Mouse (Mus musculus): ENCODE measurements around the gene Asic2. TPM values are rescaled to one million over a fixed set of nuclear protein-coding genes. Genes with fewer than 3 reads are reported as not detected.

Gene Asic2
- polyA plus RNA-seq, 1 experiment from 2014 or later = not detected

DNA sequence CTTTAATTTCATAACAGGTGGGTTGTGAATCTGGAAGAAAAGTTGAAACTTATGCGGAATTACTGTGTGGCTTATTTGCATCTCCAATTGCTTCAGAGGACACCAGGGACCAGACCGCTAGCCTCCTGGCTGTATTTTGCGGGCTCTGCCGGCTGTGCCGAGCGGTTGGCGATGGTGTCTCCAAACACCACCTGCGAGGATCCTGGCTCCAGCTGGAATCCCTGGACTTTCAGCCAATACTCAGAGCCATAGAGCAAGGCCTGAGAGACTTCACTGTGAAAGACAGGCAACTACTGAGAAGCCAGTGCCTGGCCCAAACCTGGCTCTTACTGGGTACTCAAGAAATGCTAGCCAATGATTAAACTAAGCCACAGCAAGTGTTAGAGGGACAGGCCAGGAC is 953.5 kb downstream of the Asic2 start:
- Histone ChIP-seq H3K36me3 (no peaks in the 10 kb centered on the region), H3K9ac (no peak overlapping the region), H3K9me3 (replicated peaks) (0 out of 2 replicates have a peak, but pooled peaks cover 4% of the 10 kb centered on the region), H3K27ac (no peak overlapping the region), H3K4me3 (replicated peaks) (no peak overlapping the region), H3K4me2 (no peak overlapping the region), H3K4me1 (replicated peaks) (no peaks in the 10 kb centered on the region), H3K27me3 (no peaks in the 10 kb centered on the region)
- DNase-seq (no peak), ATAC-seq (ENCODE audit: low read depth) (no peak)
- WGBS (ENCODE audit: insufficient replicate concordance) = 86% methylated on average over 8 of the region's 8 CpGs

DNA sequence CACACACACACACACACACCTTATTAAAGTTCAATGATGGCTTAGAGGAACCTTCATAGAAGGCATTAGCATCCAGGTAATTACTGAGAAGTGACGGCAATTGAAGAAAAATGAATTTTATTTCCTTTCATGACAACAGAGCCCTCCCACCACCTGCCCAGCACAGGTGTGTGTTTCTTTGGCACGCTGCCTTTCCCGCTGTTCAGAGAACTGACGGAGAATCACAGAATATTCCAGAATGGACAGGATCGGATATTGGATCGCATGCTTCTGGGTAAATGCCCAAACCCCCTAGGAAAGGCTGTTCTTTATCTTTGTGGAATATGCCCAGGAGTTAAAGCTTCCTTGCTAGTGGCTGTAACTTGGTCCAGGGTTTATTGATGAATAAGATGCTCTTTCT is 954.8 kb downstream of the Asic2 start:
- H3K4me3 ChIP-seq (replicated peaks) = no peak overlapping the region
- H3K9ac ChIP-seq = no peak overlapping the region
- H3K27me3 ChIP-seq = no peaks in the 10 kb centered on the region
- H3K9me3 ChIP-seq (replicated peaks) = 0 out of 2 replicates have a peak, but pooled peaks cover 4% of the 10 kb centered on the region
- H3K4me1 ChIP-seq (replicated peaks) = no peaks in the 10 kb centered on the region
- no peak overlapping the region for H3K27ac ChIP-seq
- H3K4me2 ChIP-seq = no peak overlapping the region
- no peak for ATAC-seq (ENCODE audit: low read depth)
- 79% methylated on average over 6 of the region's 6 CpGs for WGBS (ENCODE audit: insufficient replicate concordance)
- no peak for DNase-seq
- no peaks in the 10 kb centered on the region for H3K36me3 ChIP-seq

- Histone ChIP-seq H3K36me3 (no peaks in the 10 kb centered on the region), H3K27me3 (no peaks in the 10 kb centered on the region), H3K9me3 (replicated peaks) (0 out of 2 replicates have a peak, but pooled peaks cover 4% of the 10 kb centered on the region), H3K4me2 (no peak overlapping the region), H3K9ac (no peak overlapping the region), H3K4me3 (replicated peaks) (no peak overlapping the region), H3K27ac (no peak overlapping the region), H3K4me1 (replicated peaks) (no peaks in the 10 kb centered on the region)
- no peak for ATAC-seq (ENCODE audit: low read depth)
- no peak for DNase-seq
- 65% methylated on average over 7 of the region's 7 CpGs for WGBS (ENCODE audit: insufficient replicate concordance)
These were observed 957.5 kb downstream of the Asic2 start for GRCm38 (mm10) chr11:81010766-81011165.

GRCm38 (mm10) chr11:81009366-81009765 is 958.9 kb downstream of the Asic2 start:
- ATAC-seq (ENCODE audit: low read depth) = no peak

DNA sequence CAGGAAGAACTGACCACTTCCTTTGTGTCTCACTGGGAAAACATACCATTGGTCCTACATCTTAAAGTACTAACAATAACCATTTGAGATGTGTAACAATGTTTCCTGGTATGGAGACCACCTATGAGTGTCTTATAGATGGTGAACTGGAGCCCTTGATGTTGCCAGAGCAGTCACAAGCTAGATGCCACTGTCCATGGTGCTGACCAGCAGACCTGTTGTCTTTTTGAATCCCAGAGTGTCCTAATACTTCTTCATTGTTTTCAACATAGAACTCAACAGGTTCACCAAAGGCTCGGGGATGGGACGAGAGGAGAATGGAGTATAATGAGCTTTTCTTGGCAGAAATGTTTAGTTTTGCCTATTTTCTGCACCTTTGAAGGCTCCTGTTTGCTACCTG is 962.4 kb downstream of the Asic2 start:
- WGBS (ENCODE audit: insufficient replicate concordance) = 37% methylated on average over 2 of the region's 2 CpGs
- ATAC-seq (ENCODE audit: low read depth) (no peak), DNase-seq (no peak)
- Histone ChIP-seq H3K4me1 (replicated peaks) (no peaks in the 10 kb centered on the region), H3K4me2 (no peak overlapping the region), H3K9me3 (replicated peaks) (no peaks in the 10 kb centered on the region), H3K9ac (no peak overlapping the region), H3K4me3 (replicated peaks) (no peak overlapping the region), H3K36me3 (no peaks in the 10 kb centered on the region), H3K27ac (no peak overlapping the region), H3K27me3 (no peaks in the 10 kb centered on the region)

More at GRCm38 (mm10) chr11:81009366-81009765, 958.9 kb downstream of the Asic2 start:
- Histone ChIP-seq H3K4me2 (no peak overlapping the region), H3K9ac (no peak overlapping the region), H3K4me1 (replicated peaks) (no peaks in the 10 kb centered on the region), H3K9me3 (replicated peaks) (no peaks in the 10 kb centered on the region), H3K27ac (no peak overlapping the region), H3K27me3 (no peaks in the 10 kb centered on the region), H3K4me3 (replicated peaks) (no peak overlapping the region), H3K36me3 (no peaks in the 10 kb centered on the region)
- no peak for DNase-seq
- WGBS (ENCODE audit: insufficient replicate concordance) = 69% methylated on average over 12 of the region's 12 CpGs

GRCm38 (mm10) chr11:81002769-81003430 is 965.4 kb downstream of the Asic2 start:
- WGBS (ENCODE audit: insufficient replicate concordance) = 66% methylated on average over 10 of the region's 10 CpGs
- H3K4me3 ChIP-seq (replicated peaks) = no peak overlapping the region
- no peak overlapping the region for H3K4me2 ChIP-seq
- H3K27ac ChIP-seq = no peak overlapping the region
- no peaks in the 10 kb centered on the region for H3K36me3 ChIP-seq
- ATAC-seq (ENCODE audit: low read depth) = no peak
- no peaks in the 10 kb centered on the region for H3K4me1 ChIP-seq (replicated peaks)
- no peaks in the 10 kb centered on the region for H3K9me3 ChIP-seq (replicated peaks)
- H3K9ac ChIP-seq = no peak overlapping the region
- no peaks in the 10 kb centered on the region for H3K27me3 ChIP-seq
- DNase-seq = no peak

GRCm38 (mm10) chr11:80995621-80996020 is 972.6 kb downstream of the Asic2 start:
- Histone ChIP-seq H3K27ac (no peak overlapping the region), H3K4me1 (replicated peaks) (no peaks in the 10 kb centered on the region), H3K9me3 (replicated peaks) (no peaks in the 10 kb centered on the region), H3K36me3 (no peaks in the 10 kb centered on the region), H3K9ac (no peak overlapping the region), H3K4me3 (replicated peaks) (no peak overlapping the region), H3K4me2 (no peak overlapping the region), H3K27me3 (no peaks in the 10 kb centered on the region)
- 68% methylated on average over 5 of the region's 5 CpGs for WGBS (ENCODE audit: insufficient replicate concordance)
- DNase-seq (no peak), ATAC-seq (ENCODE audit: low read depth) (no peak)

DNA sequence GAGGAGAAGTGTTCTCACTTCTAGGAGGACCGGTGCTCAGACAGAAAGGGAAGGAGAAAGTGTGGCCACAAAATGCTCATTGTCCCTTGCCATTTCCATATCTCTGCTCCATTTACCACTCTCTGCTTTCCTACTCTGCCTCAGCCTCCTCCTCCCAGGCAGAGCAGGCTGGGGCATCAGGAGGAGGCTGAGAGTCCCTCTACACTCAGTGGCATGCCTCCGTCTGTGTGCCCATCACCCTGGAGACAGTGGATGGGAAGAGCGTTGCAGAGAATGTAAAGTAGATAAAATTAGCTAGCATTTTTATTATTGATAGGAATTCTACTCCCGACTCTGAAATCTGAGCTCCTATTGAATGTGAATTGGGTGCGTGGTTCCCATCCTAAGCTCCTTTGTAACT is 984.7 kb downstream of the Asic2 start:
- Histone ChIP-seq H3K4me3 (replicated peaks) (no peak overlapping the region), H3K4me1 (replicated peaks) (no peaks in the 10 kb centered on the region), H3K9me3 (replicated peaks) (no peaks in the 10 kb centered on the region), H3K36me3 (no peaks in the 10 kb centered on the region), H3K27me3 (no peaks in the 10 kb centered on the region), H3K4me2 (no peak overlapping the region), H3K27ac (no peak overlapping the region), H3K9ac (no peak overlapping the region)
- WGBS (ENCODE audit: insufficient replicate concordance) = 70% methylated on average over 5 of the region's 5 CpGs
- DNase-seq (no peak), ATAC-seq (ENCODE audit: low read depth) (no peak)

GRCm38 (mm10) chr11:80976239-80976855 is 991.9 kb downstream of the Asic2 start:
- no peak overlapping the region for H3K27ac ChIP-seq
- WGBS (ENCODE audit: insufficient replicate concordance) = 56% methylated on average over 9 of the region's 9 CpGs
- no peak overlapping the region for H3K4me3 ChIP-seq (replicated peaks)
- no peaks in the 10 kb centered on the region for H3K27me3 ChIP-seq
- no peak overlapping the region for H3K4me2 ChIP-seq
- DNase-seq (no peak), ATAC-seq (ENCODE audit: low read depth) (no peak)
- H3K9ac ChIP-seq = no peak overlapping the region
- no peaks in the 10 kb centered on the region for H3K36me3 ChIP-seq
- no peaks in the 10 kb centered on the region for H3K4me1 ChIP-seq (replicated peaks)
- H3K9me3 ChIP-seq (replicated peaks) = 0 out of 2 replicates have a peak, but pooled peaks cover 3% of the 10 kb centered on the region

GRCm38 (mm10) chr11:80974616-80975015 is 993.6 kb downstream of the Asic2 start:
- no peaks in the 10 kb centered on the region for H3K27me3 ChIP-seq
- H3K9me3 ChIP-seq (replicated peaks) = 0 out of 2 replicates have a peak, but pooled peaks cover 3% of the 10 kb centered on the region
- H3K4me1 ChIP-seq (replicated peaks) = no peaks in the 10 kb centered on the region
- no peak overlapping the region for H3K4me3 ChIP-seq (replicated peaks)
- WGBS (ENCODE audit: insufficient replicate concordance) = 72% methylated on average over 5 of the region's 5 CpGs
- no peak overlapping the region for H3K9ac ChIP-seq
- H3K4me2 ChIP-seq = no peak overlapping the region
- no peaks in the 10 kb centered on the region for H3K36me3 ChIP-seq
- ATAC-seq (ENCODE audit: low read depth) (no peak), DNase-seq (no peak)
- no peak overlapping the region for H3K27ac ChIP-seq

DNA sequence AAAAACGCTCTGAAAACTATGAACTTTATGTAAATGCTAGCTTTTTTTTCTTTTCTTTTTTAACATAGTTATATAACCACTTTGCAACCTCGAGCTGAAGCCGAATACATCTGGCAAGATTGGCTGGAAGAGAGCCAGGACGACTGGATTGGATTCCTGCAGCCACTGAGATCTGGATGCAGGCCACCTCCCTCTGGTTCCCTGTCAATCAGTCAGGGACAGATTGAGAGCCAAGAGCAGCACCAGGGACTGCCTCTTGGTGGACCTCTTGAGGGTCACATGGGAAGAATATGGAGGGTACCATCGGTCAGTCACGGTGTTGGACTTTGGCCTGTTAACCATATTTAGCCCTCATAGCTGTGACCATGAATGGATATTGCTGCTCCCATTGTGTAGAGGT is 994.3 kb downstream of the Asic2 start:
- no peak for DNase-seq
- no peak overlapping the region for H3K4me3 ChIP-seq (replicated peaks)
- no peaks in the 10 kb centered on the region for H3K27me3 ChIP-seq
- no peak overlapping the region for H3K9ac ChIP-seq
- H3K9me3 ChIP-seq (replicated peaks) = 0 out of 2 replicates have a peak, but pooled peaks cover 3% of the 10 kb centered on the region
- H3K4me2 ChIP-seq = no peak overlapping the region
- H3K4me1 ChIP-seq (replicated peaks) = no peaks in the 10 kb centered on the region
- H3K27ac ChIP-seq = no peak overlapping the region
- no peak for ATAC-seq (ENCODE audit: low read depth)
- WGBS (ENCODE audit: insufficient replicate concordance) = 60% methylated on average over 6 of the region's 6 CpGs
- H3K36me3 ChIP-seq = no peaks in the 10 kb centered on the region

DNA sequence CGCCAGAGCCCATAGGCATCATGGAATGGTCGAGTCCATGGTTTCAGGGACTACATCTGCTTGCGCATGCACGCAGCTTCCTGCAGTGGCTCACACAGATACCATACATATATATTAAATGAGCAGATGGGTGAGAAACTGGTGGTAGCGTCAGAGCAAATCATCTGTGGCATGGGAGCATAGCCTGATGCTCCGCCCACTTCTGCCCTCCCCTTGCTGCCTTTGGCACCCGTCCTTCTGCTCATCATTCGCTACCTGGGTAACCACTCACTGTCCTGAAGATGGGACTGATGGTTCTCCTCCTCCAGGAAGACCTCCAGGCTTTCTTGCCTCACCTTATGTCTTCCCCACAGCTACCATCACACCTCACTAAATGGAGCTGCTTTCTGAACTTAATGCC is 995.0 kb downstream of the Asic2 start:
- DNase-seq (no peak), ATAC-seq (ENCODE audit: low read depth) (no peak)
- Histone ChIP-seq H3K9me3 (replicated peaks) (0 out of 2 replicates have a peak, but pooled peaks cover 3% of the 10 kb centered on the region), H3K27ac (no peak overlapping the region), H3K9ac (no peak overlapping the region), H3K27me3 (no peaks in the 10 kb centered on the region), H3K4me2 (no peak overlapping the region), H3K36me3 (no peaks in the 10 kb centered on the region), H3K4me3 (replicated peaks) (no peak overlapping the region), H3K4me1 (replicated peaks) (no peaks in the 10 kb centered on the region)
- WGBS (ENCODE audit: insufficient replicate concordance) = 71% methylated on average over 8 of the region's 8 CpGs

Measured in liver, embryonic 13.5 days (tissue).